Mouse (Mus musculus) left cerebral cortex, postnatal 25 days (tissue): ENCODE measurements around the gene Nup214. TPM values are rescaled to one million over a fixed set of nuclear protein-coding genes. Genes with fewer than 3 reads are reported as not detected.

ENCODE experiments used
- DNase-seq, 2 experiments: peaks; one replicate each; pipeline ENCODE4 v3.0.0; 2022; ENCODE audit warnings: low spot score in 2 of 2, mixed read lengths in 1 of 2
- intact Hi-C: fragments of 180-260 bp; cut with DNase I; formaldehyde crosslinking; loops from one replicate; pipeline ENCODE4 v1.15.1; 2025
- total RNA-seq, 2 experiments: library from RNA; stranded (reverse); gene quantifications; 2 replicates each; pipeline ENCODE4 v1.2.3; 2021

The Nup214 gene
- total RNA-seq, 2 experiments from 2014 or later, result 47.7 to 61.0 TPM

GRCm38 (mm10) chr2:32062626-32063410 lies 88.6 kb downstream of the Nup214 start:
- intact Hi-C loops, result no loop called here
- no peak for DNase-seq

GRCm38 (mm10) chr2:32063451-32064151 lies 89.4 kb downstream of the Nup214 start:
- intact Hi-C loops, result no loop called here
- no peak for DNase-seq

- intact Hi-C loops, result no loop called here
Observed at GRCm38 (mm10) chr2:32064913-32065312, 90.7 kb downstream of the Nup214 start.

GRCm38 (mm10) chr2:32065371-32065791 lies 91.1 kb downstream of the Nup214 start:
- DNase-seq, result no peak
- intact Hi-C loops, result no loop called here

More at GRCm38 (mm10) chr2:32064913-32065312, 90.7 kb downstream of the Nup214 start:
- DNase-seq, result no peak

- intact Hi-C loops, result no loop called here
- DNase-seq, result no peak
Observed at GRCm38 (mm10) chr2:32066005-32066404, 91.8 kb downstream of the Nup214 start.

GRCm38 (mm10) chr2:32068811-32069607 lies 94.8 kb downstream of the Nup214 start:
- intact Hi-C loops, result no loop called here
- DNase-seq, result no peak

- intact Hi-C loops, result no loop called here
- no peak for DNase-seq
Observed at GRCm38 (mm10) chr2:32070747-32071146, 96.5 kb downstream of the Nup214 start.

- intact Hi-C loops, result no loop called here
- DNase-seq, result no peak
Observed at GRCm38 (mm10) chr2:32074404-32074803, 100.2 kb downstream of the Nup214 start.

- no peak for DNase-seq
- intact Hi-C loops, result no loop called here
Observed at GRCm38 (mm10) chr2:32075368-32075767, 101.1 kb downstream of the Nup214 start.

- no peak for DNase-seq
- intact Hi-C loops, result no loop called here
Observed at GRCm38 (mm10) chr2:32077744-32078143, 103.5 kb downstream of the Nup214 start.

- DNase-seq, result no peak
- intact Hi-C loops, result no loop called here
Observed at GRCm38 (mm10) chr2:32078522-32078921, 104.3 kb downstream of the Nup214 start.

GRCm38 (mm10) chr2:32079191-32079725 lies 105.0 kb downstream of the Nup214 start:
- intact Hi-C loops, result no loop called here
- no peak for DNase-seq

GRCm38 (mm10) chr2:32080681-32081080 lies 106.4 kb downstream of the Nup214 start:
- intact Hi-C loops, result loop anchor here (5.0 kb wide), 1 partner anchor 52 kb away; no protein-coding TSS in a partner anchor
- DNase-seq, result no peak

- no peak for DNase-seq
- intact Hi-C loops, result loop anchor here (5.0 kb wide), 1 partner anchor 51 kb away; no protein-coding TSS in a partner anchor
Observed at GRCm38 (mm10) chr2:32081296-32081929, 107.2 kb downstream of the Nup214 start.

- intact Hi-C loops, result loop anchor here (5.0 kb wide), 1 partner anchor 50 kb away; no protein-coding TSS in a partner anchor
- no peak for DNase-seq
Observed at GRCm38 (mm10) chr2:32082229-32082628, 108.0 kb downstream of the Nup214 start.

GRCm38 (mm10) chr2:32083159-32084011 lies 109.1 kb downstream of the Nup214 start:
- intact Hi-C loops, result loop anchor here (5.0 kb wide), 1 partner anchor 49 kb away; no protein-coding TSS in a partner anchor
- DNase-seq, result peak; percentile 39 to 57

GRCm38 (mm10) chr2:32084111-32084871 lies 110.1 kb downstream of the Nup214 start, which contains the start of gene Fam78a:
Gene Fam78a (minus strand): TSS chr2:32084857.
- peak; percentile 54 to 56 for DNase-seq
- intact Hi-C loops, result loop anchor here (5.0 kb wide), 1 partner anchor 48 kb away; no protein-coding TSS in a partner anchor
